Mouse (Mus musculus): ENCODE results near the gene Mapk7.

The Mapk7 gene

GRCm38 (mm10) chr11:61464071-61464470 is 30.1 kb downstream of the Mapk7 start:
- DNase-seq, result no peak

DNA sequence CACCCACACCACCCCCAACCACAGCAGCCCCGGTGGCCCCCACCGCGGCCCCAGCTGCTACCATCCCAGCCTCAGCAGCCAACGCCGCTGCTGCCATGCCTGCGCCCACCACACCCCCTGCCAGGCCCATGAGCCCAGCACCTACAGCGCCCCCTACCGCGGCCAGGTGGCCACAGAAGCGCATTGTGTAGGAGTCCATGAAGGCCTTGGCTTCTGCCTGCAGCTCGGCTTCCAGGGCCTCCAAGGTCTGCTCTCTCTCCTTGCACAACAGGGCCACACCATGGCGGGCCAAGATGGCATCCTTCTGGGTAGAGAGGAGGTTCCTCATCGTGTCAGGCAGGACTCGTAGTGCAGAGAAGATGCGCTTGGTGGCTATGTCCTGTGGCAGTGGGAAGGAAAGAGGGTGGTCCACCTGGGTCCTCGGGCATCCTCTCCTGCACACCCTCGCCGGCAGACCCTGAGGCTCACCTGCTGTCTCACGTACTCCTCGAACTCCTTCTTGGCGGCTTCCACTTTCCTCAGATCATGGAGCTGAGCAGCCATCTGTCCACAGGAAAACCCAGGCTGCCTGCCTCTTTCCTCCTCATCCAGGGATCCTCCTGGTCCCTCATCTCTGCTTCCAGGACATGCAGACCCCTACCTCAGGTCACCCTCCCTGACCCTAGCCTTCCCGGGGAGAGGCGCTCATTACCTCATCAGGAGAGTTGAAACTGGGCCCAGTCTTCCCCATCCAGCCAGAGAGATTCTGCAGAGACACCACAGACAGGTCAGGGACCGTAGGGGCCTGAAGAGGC is 44.5 kb downstream of the Mapk7 start:
- no peak for DNase-seq

GRCm38 (mm10) chr11:61448599-61449225 is 45.5 kb downstream of the Mapk7 start:
- DNase-seq, result no peak

GRCm38 (mm10) chr11:61448041-61448440 is 46.2 kb downstream of the Mapk7 start:
- no peak for DNase-seq

DNA sequence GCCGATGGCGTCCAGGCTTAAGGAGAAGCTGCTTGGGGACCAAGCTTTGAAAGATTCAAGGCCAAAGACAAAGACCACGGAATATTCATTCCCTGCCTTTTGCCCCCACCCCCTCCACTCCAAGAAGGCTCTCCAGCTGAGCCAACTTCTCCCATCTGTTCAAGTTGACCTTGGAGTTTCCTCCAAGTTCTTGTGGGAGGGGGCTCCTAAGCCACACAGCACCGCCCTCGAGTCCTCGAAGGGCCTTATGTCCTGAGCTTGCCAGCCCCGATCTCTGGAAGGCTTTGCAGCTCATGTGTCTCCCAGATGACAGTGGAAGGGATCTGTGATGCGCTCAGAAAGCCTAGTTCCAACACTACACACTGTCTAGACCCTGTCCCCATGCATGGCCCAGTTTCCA is 46.9 kb downstream of the Mapk7 start:
- no peak for DNase-seq

DNA sequence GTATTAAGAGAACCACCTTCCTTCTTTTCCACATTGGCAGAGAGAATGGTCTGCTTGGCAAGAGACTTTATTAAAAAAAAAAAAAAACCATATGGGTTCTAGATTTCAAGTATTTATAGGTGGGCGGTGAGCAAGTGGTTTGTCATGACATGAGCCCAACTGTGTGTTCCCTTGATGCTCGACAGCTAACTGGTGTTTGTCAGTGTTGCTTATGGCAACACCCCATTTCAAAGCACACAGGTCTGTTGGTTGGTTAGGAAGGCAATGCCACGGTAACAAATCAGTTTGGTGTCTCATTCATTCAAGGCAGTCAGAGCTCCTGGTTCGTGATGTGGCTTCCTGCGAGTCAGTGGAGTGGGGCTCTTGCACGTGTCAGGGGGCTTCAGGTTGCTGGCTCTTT is 50.4 kb downstream of the Mapk7 start:
- DNase-seq, result no peak

GRCm38 (mm10) chr11:61441670-61442069 is 52.5 kb downstream of the Mapk7 start:
- no peak for DNase-seq

- DNase-seq, result no peak
Measured at GRCm38 (mm10) chr11:61440416-61440815, 53.8 kb downstream of the Mapk7 start.

DNA sequence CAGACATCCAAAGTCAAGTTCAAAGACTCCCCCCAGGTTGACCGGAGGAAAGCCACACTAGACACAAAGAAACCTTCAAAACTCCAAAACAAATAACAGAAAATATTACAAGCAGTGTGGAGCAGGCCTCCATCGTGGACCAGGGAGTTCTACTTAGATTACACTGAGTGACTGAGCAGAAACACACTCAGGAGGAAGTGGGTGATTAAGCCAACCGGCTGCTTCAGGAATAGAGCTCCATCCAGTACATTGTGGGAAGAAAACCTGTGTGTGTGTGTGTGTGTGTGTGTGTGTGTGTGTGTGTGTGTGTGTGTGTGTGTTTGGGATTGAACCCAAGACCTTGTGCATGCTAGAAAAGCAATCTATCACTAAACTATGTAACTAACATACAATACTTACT is 55.0 kb downstream of the Mapk7 start:
- DNase-seq, result no peak

Data from kidney, adult 8-10 months (tissue).